Mouse (Mus musculus): Measurements from ENCODE around the gene Synj1. TPM values are rescaled to one million over a fixed set of nuclear protein-coding genes. Genes with fewer than 3 reads are reported as not detected.

Synj1 gene
- 22.0 TPM for polyA plus RNA-seq (2014; fragmentation: Illumina TruSeq; extraction: RNeasy Lipid Tissue Mini Kit (QIAGEN cat#74804); ENCODE audit: low read depth, low replicate concordance)

GRCm38 (mm10) chr16:91011021-91011683 is at the start of gene Synj1:
Synj1 (minus strand) TSS chr16:91011308.

GRCm38 (mm10) chr16:91044270-91045182 is 33.4 kb upstream of the Synj1 start, which contains the start of gene Paxbp1:
Paxbp1 (minus strand) TSS chr16:91044543.

GRCm38 (mm10) chr16:90934687-90935328 is 76.3 kb downstream of the Synj1 start, which contains the start of gene Cfap298:
Cfap298 (minus strand) TSS chr16:90935114.

Other genes with a start within 250 kb of the Synj1 start
- 4.6 TPM for gene Urb1, start 200.9 kb downstream of the Synj1 start, polyA plus RNA-seq (2014; fragmentation: Illumina TruSeq; extraction: RNeasy Lipid Tissue Mini Kit (QIAGEN cat#74804); ENCODE audit: low read depth, low replicate concordance)
- 2.4 TPM for gene Eva1c, start 184.6 kb downstream of the Synj1 start, polyA plus RNA-seq (2014; fragmentation: Illumina TruSeq; extraction: RNeasy Lipid Tissue Mini Kit (QIAGEN cat#74804); ENCODE audit: low read depth, low replicate concordance)
- gene Cfap298, start 76.2 kb downstream of the Synj1 start, polyA plus RNA-seq (2014; fragmentation: Illumina TruSeq; extraction: RNeasy Lipid Tissue Mini Kit (QIAGEN cat#74804); ENCODE audit: low read depth, low replicate concordance), result 33.0 TPM
- gene Paxbp1, start 33.2 kb upstream of the Synj1 start, polyA plus RNA-seq (2014; fragmentation: Illumina TruSeq; extraction: RNeasy Lipid Tissue Mini Kit (QIAGEN cat#74804); ENCODE audit: low read depth, low replicate concordance), result 36.8 TPM
- gene 4932438H23Rik, start 83.8 kb upstream of the Synj1 start, polyA plus RNA-seq (2014; fragmentation: Illumina TruSeq; extraction: RNeasy Lipid Tissue Mini Kit (QIAGEN cat#74804); ENCODE audit: low read depth, low replicate concordance), result not detected
- gene Olig2, start 214.1 kb upstream of the Synj1 start, polyA plus RNA-seq (2014; fragmentation: Illumina TruSeq; extraction: RNeasy Lipid Tissue Mini Kit (QIAGEN cat#74804); ENCODE audit: low read depth, low replicate concordance), result not detected

Data from heart, adult 10 weeks (tissue).